Mouse (Mus musculus) intestine, postnatal 0 days (tissue): ENCODE data around the gene B230118H07Rik. TPM values are rescaled to one million over a fixed set of nuclear protein-coding genes. Genes with fewer than 3 reads are reported as not detected.
"Not testable (repeated sequence)": the region's sequence is repeated elsewhere in the genome, so short reads cannot be mapped to it uniquely, and the experiment has no call there.

Source experiments
- ATAC-seq: fragments of 200-750 bp; cut with Nextera tagmentation; 2 replicates; pipeline ENCODE4 v1.8.0; 2017; ENCODE audit warnings: mild to moderate bottlenecking, moderate TSS enrichment, moderate library complexity
- H3K27ac ChIP-seq: fragments of 300-500 bp; sonication (generic); 2 replicates; pipeline ENCODE4 v1.5.1; 2014; ENCODE audit warnings: mild to moderate bottlenecking, low read depth, low read length, moderate library complexity
- H3K27me3 ChIP-seq: fragments of 300-500 bp; sonication (generic); replicated peaks from 2 replicates; pipeline ENCODE4 v1.6.1; 2014; ENCODE audit warnings: low read length, mixed read lengths; ENCODE audit not compliant: control insufficient read depth, insufficient read depth
- H3K36me3 ChIP-seq: fragments of 300-500 bp; sonication (generic); 2 replicates; pipeline ENCODE4 v1.6.1; 2014; ENCODE audit warnings: mild to moderate bottlenecking, moderate library complexity; ENCODE audit not compliant: control insufficient read depth, insufficient read depth
- H3K4me1 ChIP-seq: fragments of 300-500 bp; sonication (generic); replicated peaks from 2 replicates; pipeline ENCODE4 v1.6.1; 2014; ENCODE audit warnings: antibody characterized with exemption, low read length, mixed read lengths; ENCODE audit not compliant: control insufficient read depth, insufficient read depth
- H3K4me2 ChIP-seq: fragments of 300-500 bp; sonication (generic); replicated peaks from 2 replicates; pipeline ENCODE4 v1.6.1; 2014; ENCODE audit warnings: low read depth, mild to moderate bottlenecking, moderate library complexity
- H3K4me3 ChIP-seq: fragments of 300-500 bp; sonication (generic); 2 replicates; pipeline ENCODE4 v1.5.1; 2014; ENCODE audit warnings: low read depth, low read length
- H3K9ac ChIP-seq: fragments of 300-500 bp; sonication (generic); 2 replicates; pipeline ENCODE4 v1.6.1; 2014; ENCODE audit warnings: mild to moderate bottlenecking, low read depth, low read length
- H3K9me3 ChIP-seq: fragments of 300-500 bp; sonication (generic); 2 replicates; pipeline ENCODE4 v1.6.1; 2016; ENCODE audit warnings: mixed run types; ENCODE audit not compliant: control insufficient read depth
- CTCF ChIP-seq: sonication (generic); IDR thresholded peaks from 2 replicates; pipeline ENCODE4 v1.5.1; 2016; ENCODE audit warnings: low read depth, mild to moderate bottlenecking, control low read depth, antibody characterized with exemption, moderate library complexity
- WGBS: fragments of 180-500 bp; shearing (Covaris S2); extraction: QIAGEN DNeasy Blood & Tissue Kit; methylation state at CpG from one replicate; pipeline ENCODE4 v1.1.7; 2014; 5-methylcytosine and 5-hydroxymethylcytosine counted together
- polyA plus RNA-seq: library from polyadenylated mRNA; unstranded; fragments of >200 nt; fragmentation: Nextera tagmentation; extraction: Ambion mirVana; gene quantifications from 2 replicates; pipeline ENCODE4 v1.2.1, GENCODE M21; 2015

Gene B230118H07Rik
- polyA plus RNA-seq, 1 experiment from 2014 or later: 33.6 TPM

- H3K4me3 ChIP-seq: no peak overlapping the region
- H3K4me1 ChIP-seq: no peaks in the 10 kb centered on the region
- H3K27ac ChIP-seq: no peak overlapping the region
- 82% methylated on average over 6 of the region's 6 CpGs for WGBS
- no peaks in the 10 kb centered on the region for H3K9me3 ChIP-seq
- TF ChIP-seq CTCF: no peak
- ATAC-seq: no peak
- H3K9ac ChIP-seq: no peak overlapping the region
- H3K36me3 ChIP-seq: no peaks in the 10 kb centered on the region
- no peaks in the 10 kb centered on the region for H3K27me3 ChIP-seq
- no peak overlapping the region for H3K4me2 ChIP-seq
Measured at GRCm38 (mm10) chr2:101548866-101549265, 100.5 kb downstream of the B230118H07Rik start.

GRCm38 (mm10) chr2:101545593-101545992 lies 103.7 kb downstream of the B230118H07Rik start:
- no peak for ATAC-seq
- no peak for TF ChIP-seq CTCF
- no peak overlapping the region for H3K4me2 ChIP-seq
- 85% methylated on average over 2 of the region's 2 CpGs for WGBS
- no peaks in the 10 kb centered on the region for H3K4me1 ChIP-seq
- no peaks in the 10 kb centered on the region for H3K27me3 ChIP-seq
- H3K4me3 ChIP-seq: no peak overlapping the region
- no peak overlapping the region for H3K27ac ChIP-seq
- H3K36me3 ChIP-seq: no peaks in the 10 kb centered on the region
- H3K9me3 ChIP-seq: no peaks in the 10 kb centered on the region
- H3K9ac ChIP-seq: no peak overlapping the region

- peak; percentile 39 for TF ChIP-seq CTCF
- Histone ChIP-seq H3K27me3 (no peaks in the 10 kb centered on the region), H3K36me3 (no peaks in the 10 kb centered on the region), H3K4me1 (no peaks in the 10 kb centered on the region), H3K27ac (no peak overlapping the region), H3K4me2 (no peak overlapping the region), H3K4me3 (no peak overlapping the region), H3K9ac (no peak overlapping the region), H3K9me3 (no peaks in the 10 kb centered on the region)
- WGBS: 47% methylated on average over 8 of the region's 8 CpGs
- no peak for ATAC-seq
Measured at GRCm38 (mm10) chr2:101543704-101544417, 105.5 kb downstream of the B230118H07Rik start.

- 74% methylated on average over 6 of the region's 6 CpGs for WGBS
- H3K27ac ChIP-seq, H3K9me3 ChIP-seq, H3K36me3 ChIP-seq, H3K4me3 ChIP-seq, H3K27me3 ChIP-seq, H3K4me1 ChIP-seq, H3K4me2 ChIP-seq, ATAC-seq, H3K9ac ChIP-seq: not testable (repeated sequence)
Measured at GRCm38 (mm10) chr2:101536887-101537286, 112.4 kb downstream of the B230118H07Rik start.

GRCm38 (mm10) chr2:101533741-101534140 lies 115.6 kb downstream of the B230118H07Rik start:
- Histone ChIP-seq H3K4me1 (no peaks in the 10 kb centered on the region), H3K4me3 (no peak overlapping the region), H3K36me3 (no peaks in the 10 kb centered on the region), H3K27ac (no peak overlapping the region), H3K9me3 (no peaks in the 10 kb centered on the region), H3K27me3 (no peaks in the 10 kb centered on the region), H3K9ac (no peak overlapping the region), H3K4me2 (no peak overlapping the region)
- TF ChIP-seq CTCF: no peak
- WGBS: 64% methylated on average over 2 of the region's 2 CpGs
- ATAC-seq: no peak

- no peak overlapping the region for H3K27ac ChIP-seq
- H3K27me3 ChIP-seq: no peaks in the 10 kb centered on the region
- no peak overlapping the region for H3K4me2 ChIP-seq
- H3K9me3 ChIP-seq: no peaks in the 10 kb centered on the region
- no peak overlapping the region for H3K9ac ChIP-seq
- H3K36me3 ChIP-seq: no peaks in the 10 kb centered on the region
- no peak for ATAC-seq
- peak; percentile 79 for TF ChIP-seq CTCF
- H3K4me1 ChIP-seq: no peaks in the 10 kb centered on the region
- H3K4me3 ChIP-seq: no peak overlapping the region
- 71% methylated on average over 6 of the region's 6 CpGs for whole genome bisulfite sequencing
Measured at GRCm38 (mm10) chr2:101525503-101526381, 123.6 kb downstream of the B230118H07Rik start.
